Mouse (Mus musculus) left cerebral cortex, adult 2 months (tissue): ENCODE measurements around the gene Pmvk. TPM values are rescaled to one million over a fixed set of nuclear protein-coding genes. Genes with fewer than 3 reads are reported as not detected.

Experiments used
- DNase-seq, 2 experiments: peaks; one replicate each; pipeline ENCODE4 v3.0.0; 2021 to 2022; ENCODE audit warnings: low spot score in 2 of 2, mixed read lengths in 1 of 2; ENCODE audit errors: extremely low spot score in 1 of 2
- H3K27ac ChIP-seq: fragments of 200-600 bp; 2 replicates; pipeline ENCODE4 v1.8.1; 2022
- H3K4me3 ChIP-seq: fragments of 200-600 bp; 2 replicates; pipeline ENCODE4 v1.8.1; 2022
- CTCF ChIP-seq: fragments of 200-600 bp; IDR thresholded peaks from 2 replicates; pipeline ENCODE4 v1.8.1; 2022; ENCODE audit warnings: antibody characterized with exemption, mild to moderate bottlenecking, moderate library complexity
- intact Hi-C: fragments of 180-260 bp; cut with DNase I; formaldehyde crosslinking; loops from one replicate; pipeline ENCODE4 v1.15.1; 2025
- long read RNA-seq, 2 experiments: library from polyadenylated mRNA; stranded (forward); transcript quantifications; one replicate each; pipeline ENCODE4 v2.0.0; 2021; ENCODE audit warnings: borderline mapping rate in 2 of 2
- total RNA-seq, 2 experiments: library from RNA; stranded (reverse); gene quantifications; 2 replicates each; pipeline ENCODE4 v1.2.3; 2021

Gene Pmvk
- 10 to 100 TPM; 32.1 to 35.0 TPM for total RNA-seq
- long read RNA-seq, experiment 1, transcript Pmvk-201 (5 exons, 1,194 nt) = major isoform, 23 of 33 reads
- long read RNA-seq, experiment 1, partial matches to known transcripts = 4 of 33 reads
- long read RNA-seq, experiment 1, other reads (novel, unspliced or antisense) = 6 of 33 reads
- long read RNA-seq, experiment 2, transcript Pmvk-201 (5 exons, 1,194 nt) = major isoform, 20 of 34 reads
- long read RNA-seq, experiment 2, partial matches to known transcripts = 6 of 34 reads
- long read RNA-seq, experiment 2, other reads (novel, unspliced or antisense) = 8 of 34 reads

DNA sequence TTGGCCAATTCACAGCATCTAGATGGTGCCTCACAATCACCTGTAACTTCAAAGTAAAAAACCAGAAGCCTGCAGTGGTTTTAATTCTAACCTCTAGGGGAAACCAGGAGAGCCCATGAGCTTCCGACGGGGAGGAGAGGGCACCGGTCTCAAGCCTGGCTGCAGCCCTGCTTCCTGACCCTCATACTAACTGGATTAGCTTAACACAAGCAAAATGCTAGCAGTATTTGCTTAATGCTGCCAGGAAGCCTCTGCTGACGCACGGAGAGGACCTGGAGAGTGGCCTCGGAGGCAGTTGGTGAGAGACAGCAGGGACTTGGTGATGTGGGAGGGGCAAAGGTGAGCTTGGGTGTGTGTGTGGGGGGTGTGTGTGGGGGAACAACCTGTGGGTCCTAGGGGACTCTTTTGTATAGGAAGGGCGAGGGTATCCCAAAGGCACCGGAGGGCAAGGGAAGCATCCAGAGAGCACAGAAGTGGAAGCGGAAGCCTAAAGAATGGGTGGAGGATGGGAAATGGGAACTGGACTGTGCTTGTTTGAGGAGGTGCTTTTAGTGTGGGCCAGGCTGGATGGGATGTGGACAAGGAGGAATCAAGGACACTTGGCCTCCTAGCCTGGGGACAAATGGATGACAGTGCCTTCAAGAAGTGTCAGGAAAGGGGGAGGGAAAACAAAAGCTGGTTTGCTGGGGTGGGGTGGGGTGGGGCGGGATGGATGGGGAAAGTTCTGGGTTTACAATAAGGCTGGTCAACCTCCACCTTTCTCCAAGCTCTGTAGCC is at the start of gene Pmvk:
Gene Pmvk (plus strand): TSS at position 141 of the 777 bp plus-strand sequence.
- intact Hi-C loops = no loop called here
- H3K27ac ChIP-seq = no peak within 1 kb of the TSS
- DNase-seq = no peak
- no peak for TF ChIP-seq CTCF
- no peak within 1 kb of the TSS for H3K4me3 ChIP-seq

DNA sequence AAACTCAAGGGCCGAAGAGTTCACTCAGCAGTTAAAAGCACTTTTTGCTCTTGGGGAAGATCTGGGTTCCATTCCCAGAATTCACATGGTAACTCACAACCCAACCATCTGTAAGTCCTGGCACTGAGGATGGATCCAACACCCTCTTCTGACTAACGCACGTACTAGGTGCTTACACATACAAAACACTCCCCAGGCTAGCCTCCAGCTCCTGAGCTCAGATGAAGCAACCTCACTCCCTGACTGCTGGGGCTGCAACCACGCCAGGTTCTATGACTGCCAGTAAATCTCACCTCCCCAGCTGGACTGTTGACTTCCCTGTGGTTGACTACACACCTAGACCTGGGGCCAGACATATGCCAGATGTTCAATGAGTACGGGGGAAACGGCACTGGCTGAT is 47.5 kb upstream of the Pmvk start:
- no peak for TF ChIP-seq CTCF
- intact Hi-C loops = no loop called here
- H3K4me3 ChIP-seq = no peak overlapping the region
- H3K27ac ChIP-seq = no peak overlapping the region
- DNase-seq = no peak

DNA sequence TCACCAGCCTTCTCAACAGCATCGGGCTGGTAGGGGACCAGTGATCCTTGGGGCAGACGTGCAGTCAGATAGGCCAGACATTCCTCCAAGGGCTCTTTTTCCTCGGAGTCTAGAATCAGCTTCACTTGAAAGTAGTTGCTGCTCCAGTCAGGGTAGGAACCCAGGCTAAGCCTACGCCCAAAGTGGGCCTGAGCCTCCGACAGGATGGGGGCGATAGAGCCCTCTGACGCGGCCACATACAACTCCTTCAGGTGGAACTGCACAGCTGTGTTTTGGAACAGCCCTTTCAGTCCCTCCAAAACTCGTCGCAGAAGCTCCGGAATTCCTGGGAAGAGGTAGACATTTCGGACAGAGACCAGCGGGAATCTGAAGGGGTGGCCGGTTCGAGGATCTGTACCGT is 45.9 kb upstream of the Pmvk start:
- Histone ChIP-seq H3K4me3 (no peak overlapping the region), H3K27ac (no peak overlapping the region)
- DNase-seq = no peak
- TF ChIP-seq CTCF = no peak
- intact Hi-C loops = no loop called here

DNA sequence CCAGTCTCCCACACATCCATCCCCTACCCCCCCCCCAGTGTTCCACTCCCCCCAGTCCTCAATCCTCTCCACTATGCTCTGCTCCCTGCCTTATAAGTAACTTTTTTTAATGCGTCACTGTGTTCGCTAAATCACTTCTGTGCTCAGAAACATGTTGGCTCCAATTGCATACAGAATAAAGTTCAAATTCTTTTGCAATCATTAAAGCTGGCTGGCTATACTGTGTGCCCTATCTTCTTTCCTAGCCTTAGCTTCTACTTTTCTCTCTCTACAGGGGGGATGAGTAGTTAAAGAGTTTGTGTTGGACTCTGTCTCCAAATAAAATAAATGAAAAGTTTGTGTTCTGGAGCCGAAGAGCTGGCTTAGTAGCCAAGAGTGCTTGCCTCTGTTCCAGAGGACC is 44.6 kb upstream of the Pmvk start:
- no peak for TF ChIP-seq CTCF
- Histone ChIP-seq H3K27ac (no peak overlapping the region), H3K4me3 (no peak overlapping the region)
- DNase-seq = no peak
- intact Hi-C loops = loop anchor here (2.0 to 5.0 kb wide), 2 partner anchors 15 to 67 kb away; partner anchors contain the start of gene Zbtb7b

DNA sequence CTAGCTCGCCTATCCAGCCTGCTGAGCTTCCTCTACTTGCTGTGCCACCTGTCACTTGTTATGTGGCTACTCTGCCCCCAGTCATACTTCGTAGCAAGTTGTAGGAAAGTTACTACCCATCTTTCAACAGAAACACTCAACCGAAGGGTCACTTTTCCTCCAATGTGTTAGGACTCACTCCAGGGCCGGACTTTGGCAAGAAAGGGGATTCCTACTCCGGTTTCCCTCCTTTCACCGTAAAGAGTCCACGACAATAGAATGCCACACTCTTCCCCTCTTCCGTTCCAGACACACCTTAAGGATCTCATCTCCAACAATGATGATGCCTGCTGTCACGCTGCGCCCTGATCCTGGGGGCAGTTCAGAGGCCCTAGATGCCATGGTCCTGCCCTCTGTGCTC is 43.5 kb upstream of the Pmvk start:
- no peak for TF ChIP-seq CTCF
- DNase-seq = no peak
- H3K27ac ChIP-seq = peak overlapping the region; percentile 92
- peak overlapping the region; percentile 76 for H3K4me3 ChIP-seq
- intact Hi-C loops = loop anchor here (2.0 to 5.0 kb wide), 2 partner anchors 16 to 69 kb away; partner anchors contain the start of gene Zbtb7b

DNA sequence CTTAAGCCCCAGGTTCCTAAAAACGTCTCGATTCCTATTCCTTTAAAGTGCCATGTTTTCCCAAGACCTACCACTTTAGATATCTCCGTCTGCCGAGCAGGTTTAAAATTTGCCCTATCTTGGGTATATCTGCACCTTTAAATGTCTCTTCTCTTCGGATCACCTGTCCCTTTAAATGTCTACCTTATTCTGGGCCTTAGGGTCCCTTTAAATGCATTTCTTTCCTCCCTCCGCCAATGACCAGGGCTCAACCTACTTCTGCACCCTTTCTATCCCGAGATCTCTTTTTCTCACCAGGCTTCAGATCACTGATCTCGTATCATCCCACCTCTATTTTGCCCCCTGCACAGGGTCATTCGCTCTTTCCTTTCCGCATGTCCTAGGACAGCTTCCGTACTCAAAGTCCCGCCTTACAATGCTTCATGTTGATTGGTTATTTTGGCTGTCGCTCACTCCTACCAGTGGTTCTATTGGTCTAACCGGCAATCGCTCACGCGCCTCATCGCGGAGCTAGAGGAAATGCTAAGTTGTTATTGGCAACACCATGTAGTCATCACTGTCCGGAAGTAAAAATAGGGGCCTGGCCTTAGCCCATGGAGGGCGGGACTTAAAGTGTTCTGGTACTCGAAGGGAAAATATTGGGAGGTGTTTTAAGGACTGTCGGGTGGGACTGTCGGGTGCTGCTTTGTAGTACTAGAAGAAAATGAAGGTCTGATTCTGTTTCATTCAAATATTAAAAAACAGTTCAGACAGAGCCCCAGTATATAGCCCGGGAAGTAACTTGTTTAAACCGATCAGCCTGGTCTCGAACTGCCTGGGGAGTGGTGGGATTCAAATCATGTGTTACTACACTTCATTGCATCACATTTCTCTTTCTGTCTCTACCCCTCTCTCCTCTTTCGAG is 42.6 kb upstream of the Pmvk start, which contains the start of gene Flad1:
Gene Flad1 (minus strand): TSS at position 381 of the 904 bp plus-strand sequence.
- peak; percentile 99 for DNase-seq
- TF ChIP-seq CTCF = no peak
- Histone ChIP-seq H3K27ac (peak within 1 kb of the TSS; percentile 92), H3K4me3 (peak within 1 kb of the TSS; percentile 76)
- intact Hi-C loops = loop anchor here (2.0 to 5.0 kb wide), 2 partner anchors 17 to 69 kb away; partner anchors contain the start of gene Zbtb7b

DNA sequence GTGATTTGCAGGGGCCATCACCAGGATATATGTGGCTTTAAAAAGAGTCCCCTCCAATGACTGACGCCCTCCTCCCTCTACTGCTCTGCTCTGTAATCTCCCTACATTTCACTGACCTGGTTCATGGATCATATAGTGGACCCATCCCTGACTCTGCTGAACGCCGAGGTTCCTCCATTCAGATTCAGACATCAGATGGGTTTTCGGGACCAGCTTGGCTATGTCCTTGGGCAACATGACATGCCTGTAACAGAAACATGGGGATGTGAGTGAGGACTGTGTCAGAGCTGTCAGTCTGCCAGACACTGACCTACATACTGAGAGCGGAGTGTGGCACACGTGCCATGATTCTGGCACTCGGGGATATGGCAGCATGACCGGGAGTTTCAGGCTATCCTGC is 38.2 kb upstream of the Pmvk start:
- Histone ChIP-seq H3K27ac (no peak overlapping the region), H3K4me3 (no peak overlapping the region)
- TF ChIP-seq CTCF = no peak
- intact Hi-C loops = no loop called here
- no peak for DNase-seq

DNA sequence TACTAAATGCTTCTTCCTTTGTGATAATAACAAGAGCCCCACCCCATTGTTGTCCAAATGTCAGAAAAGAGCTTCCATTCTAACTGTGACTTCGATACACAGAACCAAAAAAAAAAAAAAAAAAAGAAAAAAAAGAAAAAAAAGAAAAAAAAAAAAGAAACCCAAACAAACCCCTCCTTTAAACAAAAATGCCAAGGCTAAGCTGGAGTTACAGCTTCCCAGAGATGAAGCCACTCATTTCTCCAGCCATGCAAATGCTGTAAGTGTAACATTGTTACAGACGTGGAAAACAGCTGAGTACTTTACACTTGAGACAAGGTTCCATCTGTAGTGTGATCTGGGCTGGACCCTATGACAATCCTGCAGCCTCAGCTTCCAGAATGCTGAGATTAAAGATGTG is 37.2 kb upstream of the Pmvk start:
- intact Hi-C loops = no loop called here
- DNase-seq = no peak
- H3K4me3 ChIP-seq = no peak overlapping the region
- H3K27ac ChIP-seq = no peak overlapping the region
- no peak for TF ChIP-seq CTCF

DNA sequence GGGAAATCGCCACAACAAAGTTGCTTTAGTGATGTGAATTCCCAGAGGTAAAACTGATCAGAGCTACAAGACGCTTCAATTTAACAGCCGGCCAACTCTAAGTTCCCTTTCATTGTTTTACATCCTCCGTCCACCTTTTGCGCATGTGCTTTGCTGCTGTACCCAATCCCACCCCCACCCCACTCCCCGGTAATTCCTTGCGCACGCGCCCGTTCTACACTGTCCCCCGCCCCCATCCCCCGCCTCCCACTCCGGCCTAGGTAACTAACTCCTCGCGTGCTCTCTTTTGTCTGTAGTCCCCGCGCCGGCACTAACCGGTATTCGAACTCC is 36.5 kb upstream of the Pmvk start:
- intact Hi-C loops = no loop called here
- Histone ChIP-seq H3K4me3 (peak overlapping the region; percentile 72), H3K27ac (no peak overlapping the region)
- TF ChIP-seq CTCF = no peak
- DNase-seq = no peak

DNA sequence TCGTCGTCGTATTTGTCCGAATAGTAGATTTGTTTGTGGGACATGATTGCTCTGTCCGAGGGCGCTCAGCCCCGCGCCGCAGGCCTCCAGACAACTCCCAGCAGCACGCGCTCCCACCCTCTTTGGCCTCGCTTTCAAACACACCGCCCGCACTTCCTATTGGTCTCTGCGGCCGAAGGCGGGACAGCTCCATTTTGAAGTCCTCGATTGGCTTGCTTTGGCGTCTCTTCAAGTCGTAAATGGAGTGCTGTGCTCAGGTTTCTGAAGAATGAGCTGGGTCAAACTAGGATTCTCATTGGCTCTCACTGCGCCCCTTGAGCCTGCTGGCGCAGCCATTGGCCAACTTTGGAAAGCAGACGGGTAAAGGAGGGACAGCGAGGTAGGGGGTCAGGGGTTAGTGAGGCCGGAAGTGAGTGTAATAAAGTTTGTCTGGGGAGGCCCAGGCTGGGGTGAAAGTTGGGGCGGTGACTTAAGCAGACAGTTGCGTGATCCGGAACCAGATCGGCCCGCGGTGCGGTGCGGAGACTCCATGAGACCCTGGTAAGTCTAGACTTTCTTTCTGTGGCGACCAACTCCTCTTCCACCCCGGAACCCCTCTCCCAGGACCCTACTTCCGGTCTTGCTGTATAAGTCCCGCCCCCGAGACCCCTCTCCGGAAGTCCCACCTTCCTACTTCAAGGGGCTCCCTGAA is 36.0 kb upstream of the Pmvk start, which contains the start of the genes Cks1b and Shc1:
Gene Cks1b (minus strand): TSS at position 214 of the 691 bp plus-strand sequence.
Gene Shc1 (plus strand): TSS at position 274 of the 691 bp plus-strand sequence.
- H3K27ac ChIP-seq = peak within 1 kb of the TSS; percentile 78
- peak; percentile 85 to 91 for DNase-seq
- no peak; the same call in 1 of the 2 replicates for TF ChIP-seq CTCF
- intact Hi-C loops = no loop called here
- peak within 1 kb of the TSS; percentile 72 for H3K4me3 ChIP-seq

DNA sequence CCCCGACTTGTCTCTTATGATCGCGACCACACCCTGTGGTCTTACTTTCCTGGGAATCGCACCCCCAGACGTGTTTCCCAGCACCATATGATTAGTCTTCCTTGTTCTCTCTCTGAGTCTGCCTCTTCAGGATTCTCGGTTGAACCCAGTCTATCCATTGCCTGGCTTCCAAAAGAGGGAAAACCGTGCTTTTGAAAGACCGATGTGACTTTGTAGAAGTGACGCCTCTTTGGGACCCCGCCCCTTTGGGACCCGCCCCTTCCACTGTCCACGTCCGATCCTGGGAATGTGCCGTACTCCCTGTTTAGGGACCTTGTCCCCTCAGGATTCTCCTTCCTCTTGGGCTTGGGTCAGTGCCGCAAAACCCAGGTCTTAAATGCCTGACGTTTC is 35.5 kb upstream of the Pmvk start:
- Histone ChIP-seq H3K4me3 (peak overlapping the region; percentile 72), H3K27ac (peak overlapping the region; percentile 78)
- no peak for TF ChIP-seq CTCF
- intact Hi-C loops = no loop called here
- DNase-seq = no peak
